Mouse (Mus musculus): ENCODE results near the gene Hnrnpl.

Hnrnpl gene

DNA sequence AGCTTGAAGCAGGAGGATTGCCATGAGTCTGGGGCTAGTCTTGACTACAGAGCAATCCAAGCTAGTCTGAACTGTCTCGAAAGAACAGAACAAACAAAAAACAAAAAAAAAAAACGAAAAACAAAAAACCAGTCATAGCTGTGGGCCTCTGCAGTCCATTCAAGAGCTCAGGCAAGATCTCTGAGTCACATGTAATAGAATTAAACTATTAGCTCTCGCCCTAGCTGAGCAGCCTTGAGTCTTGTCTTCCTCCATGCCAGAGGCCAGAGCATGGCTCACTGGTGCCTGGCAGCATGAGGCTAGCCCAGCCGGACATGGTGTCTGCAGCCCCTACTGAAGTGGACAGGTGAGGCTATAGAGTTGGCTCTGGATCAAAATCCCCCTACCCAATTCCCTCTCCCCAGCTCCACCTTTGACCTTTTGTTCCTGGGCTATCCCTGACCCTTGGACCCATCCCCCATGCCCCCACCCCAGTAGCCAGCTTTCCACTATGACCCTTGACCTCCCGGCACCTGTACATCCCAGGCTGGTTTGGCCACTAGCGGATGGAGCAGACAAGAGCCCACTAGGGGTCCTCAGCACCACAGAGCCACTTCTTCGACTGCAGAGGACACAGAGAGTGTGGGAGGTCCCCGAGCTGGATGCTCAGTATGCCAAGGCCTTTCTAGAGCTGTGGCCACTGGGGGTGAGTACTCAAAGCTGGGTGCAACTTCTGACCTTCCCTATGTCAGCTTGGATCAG lies 18.1 kb upstream of the Hnrnpl start:
- DNase-seq = peak; percentile 56 to 71

DNA sequence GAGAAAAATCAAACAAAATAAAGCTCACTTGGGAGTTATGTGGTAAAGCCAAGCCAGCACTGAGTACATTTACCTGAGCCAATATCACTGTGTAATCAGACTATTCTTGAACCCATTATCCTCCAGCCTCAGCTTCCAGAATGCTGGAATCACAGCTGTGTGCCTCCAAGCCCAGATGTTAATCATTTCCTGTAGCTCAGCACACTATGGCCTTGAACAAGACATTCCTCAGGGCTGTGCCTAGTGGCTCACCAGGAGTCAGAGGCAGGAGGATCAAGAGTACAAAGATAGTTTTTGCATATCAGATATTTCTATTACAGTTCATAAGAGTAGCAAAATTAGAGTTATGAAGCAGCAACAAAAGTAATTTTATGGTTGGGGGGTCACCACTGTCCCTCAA lies 16.6 kb upstream of the Hnrnpl start:
- no peak for DNase-seq

DNA sequence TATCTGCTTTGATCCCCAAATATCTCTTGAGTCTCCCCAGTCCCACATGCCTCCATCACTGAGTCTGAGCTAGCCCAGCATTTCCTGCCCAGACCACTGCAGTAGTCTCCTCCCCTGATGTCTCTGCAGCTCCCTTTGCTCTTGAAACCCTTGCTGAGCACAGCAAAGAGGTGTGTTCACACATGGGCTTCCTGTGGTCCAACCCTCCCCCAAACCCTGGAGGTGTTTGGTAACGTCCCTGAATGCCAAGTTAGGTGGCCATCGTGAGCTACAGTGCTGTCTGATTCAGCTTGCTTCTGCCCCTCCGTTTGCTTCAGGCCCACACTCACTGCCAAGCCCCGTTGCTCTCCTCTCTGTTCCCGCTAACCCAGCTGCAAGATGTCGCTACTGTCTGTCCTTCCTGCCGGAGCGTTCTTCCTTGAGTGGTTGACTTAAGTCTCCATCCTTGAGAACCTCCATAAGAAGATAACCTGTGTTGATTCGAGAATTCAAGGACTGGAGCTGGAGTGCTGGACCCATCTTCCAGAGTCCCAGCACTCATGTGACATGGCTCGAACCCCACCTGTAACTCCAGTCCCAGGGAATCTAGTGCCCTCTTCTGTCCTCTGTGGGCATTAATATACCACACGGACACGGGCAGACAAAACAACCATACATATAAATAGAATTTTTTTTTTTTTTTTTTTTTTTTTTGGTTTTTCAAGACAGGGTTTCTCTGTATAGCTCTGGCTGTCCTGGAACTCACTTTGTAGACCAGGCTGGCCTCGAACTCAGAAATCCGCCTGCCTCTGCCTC lies 15.8 kb upstream of the Hnrnpl start:
- no peak for DNase-seq

DNA sequence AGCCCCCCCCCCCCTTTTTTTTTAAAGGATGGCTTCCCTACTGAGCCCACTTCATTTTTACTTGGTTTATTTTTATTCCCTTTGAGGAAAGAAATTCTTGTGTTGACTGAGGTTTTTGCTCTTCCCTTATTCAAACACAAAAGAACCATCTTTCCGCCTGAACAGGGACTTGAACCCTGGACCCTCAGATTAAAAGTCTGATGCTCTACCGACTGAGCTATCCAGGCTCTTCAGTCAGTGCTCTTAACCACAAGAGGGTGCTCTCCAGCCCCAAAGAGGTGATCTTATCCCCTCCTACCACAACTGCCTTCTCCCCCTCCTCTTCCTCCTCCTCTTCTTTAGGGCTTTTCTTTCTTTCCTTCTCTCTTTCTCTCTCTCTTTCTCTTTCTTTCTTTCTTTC lies 14.5 kb upstream of the Hnrnpl start:
- peak in 1 of 2 experiments; percentile 51 for DNase-seq

DNA sequence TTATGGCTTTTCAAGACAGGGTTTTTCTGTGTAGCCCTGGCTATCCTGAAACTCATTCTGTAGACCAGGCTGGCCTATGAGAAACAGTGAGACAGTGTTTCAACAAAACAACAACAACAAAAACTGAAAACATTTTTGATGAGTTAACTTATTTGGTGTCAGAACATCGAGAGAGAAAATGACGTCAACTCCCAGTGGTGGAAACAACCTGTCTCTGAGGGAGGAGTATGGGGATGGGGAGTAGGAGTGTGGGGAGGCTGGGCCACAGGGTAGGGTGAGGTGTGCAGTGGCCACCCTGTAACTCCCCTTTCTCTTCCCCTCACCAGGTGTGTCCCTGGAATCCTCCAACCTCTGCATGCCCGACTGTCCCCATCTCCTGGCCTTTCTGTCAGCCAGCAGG lies 13.8 kb upstream of the Hnrnpl start:
- DNase-seq = no peak

DNA sequence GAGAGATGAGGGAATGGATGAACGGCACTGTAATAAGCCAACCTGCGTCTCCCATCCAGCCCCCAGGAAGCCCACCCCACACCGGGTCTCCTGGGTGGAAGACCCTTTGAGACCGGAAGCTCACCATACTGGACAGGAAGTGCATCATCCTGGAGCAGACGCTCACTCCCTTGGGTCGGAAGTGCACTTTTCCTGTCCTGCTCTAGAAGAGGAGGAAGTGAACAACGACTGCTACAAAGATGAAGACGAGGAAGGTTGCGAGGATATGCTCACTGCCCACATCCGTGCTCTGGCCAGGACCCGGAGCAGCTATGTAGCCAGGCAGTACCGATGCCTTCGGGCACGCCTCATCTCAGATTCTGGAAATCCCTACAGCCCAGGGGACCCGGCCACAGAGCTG lies 12.5 kb upstream of the Hnrnpl start:
- DNase-seq = peak in 1 of 2 experiments; percentile 28

DNA sequence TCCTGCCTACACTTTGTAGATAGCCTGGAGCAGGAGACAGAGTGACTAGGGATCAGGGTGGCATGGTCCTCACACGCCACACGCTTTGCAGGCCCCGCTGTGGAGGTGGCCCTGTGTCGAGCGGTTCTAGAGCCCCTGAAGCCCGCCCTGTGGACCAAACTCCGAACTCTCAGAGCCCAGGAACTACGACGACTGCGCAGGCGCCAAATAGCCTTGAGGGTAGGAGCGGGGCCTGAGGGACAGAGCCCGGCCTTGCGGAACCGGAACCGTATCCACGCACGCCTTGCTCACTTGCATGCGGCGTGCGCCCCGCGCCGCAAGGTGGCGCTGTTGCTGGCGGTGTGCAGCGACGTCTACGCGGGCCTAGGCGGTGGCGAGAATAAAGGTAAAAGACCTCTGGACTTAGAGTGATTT lies 11.8 kb upstream of the Hnrnpl start:
- peak; percentile 88 to 92 for DNase-seq

DNA sequence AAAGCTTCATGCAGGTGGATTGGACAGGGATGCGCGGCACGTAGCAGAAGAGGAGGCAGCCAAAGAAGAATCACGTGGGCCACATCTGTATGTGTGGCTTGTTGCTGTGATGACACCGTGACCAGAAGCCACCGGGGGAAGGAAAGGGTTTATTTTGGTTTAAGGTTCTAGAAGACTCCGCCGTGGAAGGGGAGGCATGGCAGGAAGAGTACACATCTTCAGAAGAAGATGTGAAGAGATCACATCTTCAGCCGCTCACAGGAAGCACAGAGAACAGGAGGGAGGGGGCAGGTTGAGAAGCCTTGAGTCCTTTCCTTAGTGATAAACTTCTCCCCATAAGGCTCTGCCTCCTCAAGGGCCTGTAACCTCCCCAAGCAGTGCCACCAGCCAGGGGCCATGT lies 8.3 kb upstream of the Hnrnpl start:
- DNase-seq = no peak

DNA sequence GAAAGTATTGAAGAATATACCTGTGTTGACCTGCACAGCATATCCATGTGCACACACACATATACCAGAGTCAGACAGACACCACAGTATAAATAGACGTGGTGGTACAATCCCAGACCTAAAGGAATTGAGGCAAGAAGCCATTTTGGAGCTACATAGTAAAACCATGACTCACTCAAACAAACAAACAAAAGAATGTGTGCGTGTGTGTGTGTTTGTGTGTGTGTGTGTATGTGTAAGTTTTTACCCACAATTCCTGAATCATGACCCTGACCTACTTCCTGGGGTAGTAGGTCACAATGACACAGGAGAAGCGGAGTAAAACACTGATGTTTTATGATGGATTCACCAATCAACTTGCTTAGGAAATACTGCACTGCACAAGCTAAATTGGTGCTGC lies 6.9 kb upstream of the Hnrnpl start:
- no peak for DNase-seq

DNA sequence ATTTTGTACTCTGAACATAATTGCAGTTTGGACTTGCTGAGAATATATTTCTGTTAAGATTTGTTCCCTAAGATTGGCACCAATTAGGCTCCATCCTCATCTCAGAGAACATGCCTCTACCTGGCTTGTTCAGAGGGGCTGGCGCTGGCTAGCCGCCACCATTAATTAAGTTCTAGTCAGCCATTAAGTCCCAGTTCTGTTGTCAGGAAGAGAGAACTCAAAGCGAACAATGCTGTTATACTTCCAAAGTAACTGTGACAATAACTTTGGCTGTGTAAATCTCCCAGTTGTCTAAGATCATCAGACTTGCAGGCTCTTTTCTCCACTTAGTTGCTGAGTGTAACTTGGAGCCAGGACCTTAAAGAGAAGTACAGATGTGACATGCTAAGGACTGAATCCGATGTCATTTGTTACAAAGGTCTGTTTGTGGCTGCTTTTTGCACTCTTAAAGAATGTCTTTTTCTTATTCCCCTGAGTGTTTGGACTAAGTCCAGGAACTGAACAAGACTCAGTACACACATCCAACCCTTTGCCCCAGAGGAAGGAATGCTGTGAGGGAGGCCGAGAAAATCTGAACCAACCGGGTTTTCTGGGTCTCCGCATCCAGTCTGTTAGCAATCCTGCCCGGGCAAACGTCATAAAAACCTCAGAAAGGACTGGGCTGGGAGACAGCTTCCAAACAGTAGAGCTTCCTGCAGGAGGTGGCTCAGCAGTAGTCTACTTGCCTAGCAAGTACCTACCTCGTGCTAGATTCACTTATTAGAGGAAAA lies 6.3 kb upstream of the Hnrnpl start:
- DNase-seq = peak; percentile 66 to 81

DNA sequence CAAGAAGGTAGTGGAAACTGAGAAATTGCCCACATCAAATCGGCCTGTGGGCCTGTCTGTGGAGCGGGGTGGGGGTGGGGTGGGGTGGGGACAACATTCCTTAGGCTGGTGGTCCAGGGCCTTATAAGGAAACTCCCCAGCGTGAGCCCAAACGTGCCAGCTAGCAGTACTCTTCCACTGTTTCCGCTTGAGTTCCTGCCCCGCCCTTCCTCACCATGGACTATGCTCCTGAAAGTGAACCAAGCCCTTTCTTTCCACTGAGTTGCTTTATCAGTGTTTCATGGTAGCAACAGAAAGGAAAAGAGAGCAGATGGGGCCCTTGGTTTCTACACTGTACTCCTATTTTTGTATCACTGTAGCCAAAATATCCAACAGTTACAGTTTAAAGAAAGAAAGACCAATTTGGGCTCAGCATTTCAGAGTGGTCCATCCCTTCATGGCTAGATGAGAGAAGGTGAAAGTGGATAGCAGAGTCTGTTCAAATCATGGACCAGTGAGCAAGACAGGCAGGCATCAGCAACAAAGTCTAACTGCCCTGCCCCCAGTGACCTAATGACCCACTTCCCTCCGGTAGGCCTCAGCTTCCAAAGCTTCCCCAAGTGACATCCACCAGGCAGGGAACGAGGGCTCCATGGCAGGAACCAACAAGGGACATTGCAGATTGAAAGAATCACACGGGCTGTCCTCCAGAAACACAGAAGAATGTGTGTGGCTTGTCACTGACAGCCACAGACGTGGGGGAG lies 5.3 kb upstream of the Hnrnpl start:
- DNase-seq = peak; percentile 74 to 86

DNA sequence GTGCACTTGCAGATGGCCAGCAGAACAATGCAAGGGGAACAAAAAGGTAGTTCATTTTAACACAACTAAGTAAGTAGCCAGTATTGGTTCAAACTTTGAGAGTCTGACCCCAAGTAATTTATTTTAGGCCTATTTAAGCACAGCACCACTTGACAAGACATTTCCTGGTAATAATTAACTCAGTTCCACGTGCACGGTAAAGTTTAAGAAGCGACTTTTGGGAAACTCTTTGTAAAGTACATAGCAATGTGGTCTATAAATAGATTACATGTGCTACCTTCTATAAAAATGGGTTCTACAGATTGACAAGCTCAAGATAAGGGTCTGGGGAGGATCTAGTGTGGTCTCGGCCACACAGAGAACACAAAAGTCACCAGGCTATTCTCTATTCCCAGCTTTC lies 4.6 kb upstream of the Hnrnpl start:
- no peak for DNase-seq

DNA sequence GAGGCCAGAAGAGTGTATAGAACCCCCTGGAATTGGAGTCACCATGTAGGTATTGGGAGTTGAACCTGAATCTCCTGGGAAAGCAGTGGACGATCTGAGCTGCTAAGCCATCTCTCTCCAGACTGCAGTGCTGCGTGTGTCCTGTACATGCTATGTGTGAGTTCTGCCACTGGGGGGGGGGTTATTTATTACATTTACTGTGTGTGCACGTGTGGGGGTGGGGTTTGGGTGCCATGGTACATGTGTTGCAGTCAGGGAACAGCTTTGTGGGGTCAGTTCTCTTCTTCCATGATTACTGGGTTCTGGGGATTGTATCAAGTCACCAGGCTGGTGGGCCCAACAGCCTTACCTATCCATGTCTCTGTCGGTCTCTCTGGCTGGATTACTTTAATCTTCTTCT lies 1.5 kb upstream of the Hnrnpl start:
- peak; percentile 44 to 61 for DNase-seq

DNA sequence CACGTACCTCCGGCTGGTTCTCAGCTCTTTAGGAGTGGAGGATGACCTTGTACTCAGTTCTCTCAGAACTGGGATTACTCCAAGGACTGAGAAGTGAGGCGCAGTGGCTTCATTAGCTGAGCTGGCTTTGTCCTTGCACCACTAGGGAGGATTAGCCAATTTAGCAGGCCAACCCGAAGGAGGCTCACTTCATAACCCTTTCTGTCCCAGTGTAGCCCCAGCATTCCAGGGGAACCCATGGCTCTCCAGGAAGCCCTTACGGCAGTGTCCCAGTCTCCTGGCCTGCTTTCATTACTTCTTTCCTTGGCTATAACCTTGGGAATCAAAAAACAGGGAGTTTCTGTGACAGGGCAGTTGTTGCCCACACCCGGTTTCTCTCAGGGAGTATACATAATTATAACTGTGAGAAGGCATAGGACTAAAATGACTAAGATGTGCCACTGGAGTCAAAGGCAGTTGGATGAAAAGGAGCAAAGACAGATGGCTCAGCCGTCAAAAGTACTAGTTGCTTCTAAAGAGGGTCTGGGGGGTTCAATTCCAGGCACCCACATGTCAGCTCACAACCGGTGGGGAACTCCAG lies 610 bp upstream of the Hnrnpl start:
- peak; percentile 39 to 48 for DNase-seq

DNA sequence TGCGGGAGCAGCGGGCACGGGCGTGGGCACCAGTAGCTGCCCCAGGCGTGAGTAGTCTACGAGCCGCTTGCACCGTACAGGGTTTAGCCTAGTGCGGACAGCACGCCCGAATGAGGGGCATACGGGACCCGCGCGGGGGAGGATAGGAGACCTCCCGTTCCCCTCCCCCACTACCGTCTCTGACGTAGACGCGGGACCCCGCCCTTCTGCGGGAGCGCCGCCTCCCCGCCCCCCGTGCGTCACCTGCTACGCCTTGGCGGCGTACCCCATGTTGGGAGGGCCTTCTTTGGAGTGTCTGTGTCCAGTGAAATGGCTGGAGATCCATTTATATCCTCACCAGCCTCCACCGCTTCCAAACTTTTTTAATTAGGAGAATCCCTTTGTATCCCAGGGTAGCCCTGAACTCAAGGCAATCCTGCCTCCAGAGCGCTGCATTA lies 634 bp downstream of the Hnrnpl start:
- peak; percentile 98 for DNase-seq

DNA sequence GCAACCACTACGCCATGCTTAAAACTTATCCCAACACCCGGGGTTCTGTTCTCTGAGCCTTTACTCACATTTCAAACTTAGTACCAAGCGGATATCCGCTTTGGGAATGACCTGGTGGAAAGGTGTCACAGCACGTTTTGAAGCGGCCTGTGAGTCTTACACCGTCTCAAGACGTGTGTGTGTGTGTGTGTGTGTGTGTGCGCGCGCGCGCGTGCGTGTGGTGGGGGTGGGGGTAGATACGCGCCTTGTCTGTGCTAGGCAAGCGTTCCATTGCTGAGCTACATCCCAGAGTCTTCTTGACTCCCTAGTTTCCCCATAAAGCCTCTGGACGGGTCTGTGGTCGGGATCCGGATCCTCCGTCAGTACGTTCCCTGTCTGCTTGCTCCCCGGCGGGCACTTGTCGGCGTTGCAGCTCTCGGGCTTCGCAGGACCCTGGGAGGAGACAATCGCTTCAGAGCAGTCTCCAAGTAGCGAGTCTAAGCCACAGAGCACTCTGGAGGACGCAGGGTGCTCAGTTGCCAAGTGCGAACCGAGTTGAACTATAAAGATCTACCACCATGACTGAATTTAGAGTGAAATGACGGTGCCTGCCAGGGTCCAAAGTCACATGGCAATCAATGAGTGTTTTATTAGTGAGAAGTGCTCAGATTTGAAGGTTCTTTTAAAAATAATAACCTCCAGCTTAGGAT lies 1.2 kb downstream of the Hnrnpl start:
- peak; percentile 76 to 82 for DNase-seq

DNA sequence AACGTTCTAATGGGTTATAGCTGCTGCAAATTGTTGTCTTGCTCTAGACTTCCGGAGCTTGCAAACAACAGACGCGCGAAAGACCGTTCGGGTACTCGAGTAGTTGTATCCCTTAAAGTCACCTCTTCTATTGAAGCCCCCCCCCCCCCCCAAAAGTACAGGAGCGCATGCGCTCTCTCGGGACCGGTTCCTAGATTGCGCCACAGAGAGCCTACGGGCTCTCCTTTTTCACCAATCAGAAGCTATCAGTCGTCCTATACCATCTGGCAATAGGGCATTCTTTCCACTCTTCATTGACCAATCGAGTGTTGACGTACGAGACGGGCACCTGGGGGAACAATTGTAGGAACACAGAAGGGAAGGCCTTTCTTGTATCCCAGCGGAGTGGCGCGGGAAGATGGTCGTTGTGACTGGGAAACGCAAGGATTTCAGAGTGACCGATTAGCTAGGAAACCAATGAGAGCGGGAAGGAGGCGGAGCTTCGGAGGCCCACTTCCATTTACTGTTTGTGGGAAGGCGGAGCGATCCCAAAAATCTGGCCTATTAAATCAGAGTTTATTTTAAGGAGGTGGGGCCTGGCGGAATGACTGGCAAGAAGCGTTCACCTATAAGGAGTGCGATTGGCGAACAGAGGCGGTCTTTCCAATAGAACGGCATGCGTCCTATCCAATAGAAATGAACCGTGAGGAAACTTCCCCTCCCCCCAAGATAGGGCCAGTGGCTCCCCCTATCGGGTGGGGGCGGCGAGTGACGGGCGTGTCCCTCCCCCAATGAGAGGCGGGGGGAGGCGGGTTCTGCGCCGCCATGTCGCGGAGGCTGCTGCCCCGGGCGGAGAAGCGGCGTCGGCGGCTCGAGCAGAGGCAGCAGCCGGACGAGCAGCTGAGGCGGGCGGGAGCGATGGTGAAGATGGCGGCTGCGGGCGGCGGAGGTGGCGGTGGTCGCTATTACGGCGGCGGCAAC lies 2.0 kb downstream of the Hnrnpl start:
- peak; percentile 97 to 99 for DNase-seq

DNA sequence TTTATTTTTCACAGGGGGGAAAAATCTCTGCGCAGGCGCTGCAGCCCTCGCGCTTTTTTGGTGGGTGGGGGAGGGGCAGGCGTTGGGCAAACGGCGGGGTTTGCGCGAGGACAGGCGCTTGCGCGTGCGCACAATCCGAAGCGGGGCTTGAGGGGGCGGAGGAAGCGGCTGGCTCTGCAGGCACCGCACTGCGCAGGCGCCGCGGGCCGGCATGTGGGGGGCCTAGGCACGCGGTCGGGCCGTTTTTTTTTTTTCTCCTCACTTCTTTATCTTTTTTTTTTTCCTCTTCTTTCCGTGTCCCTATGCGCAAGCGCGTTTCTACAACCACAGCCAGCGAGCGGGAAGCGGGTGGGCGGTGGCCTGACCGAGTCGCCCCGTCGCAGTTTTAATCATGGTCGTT lies 2.9 kb downstream of the Hnrnpl start:
- DNase-seq = peak; percentile 97 to 98

DNA sequence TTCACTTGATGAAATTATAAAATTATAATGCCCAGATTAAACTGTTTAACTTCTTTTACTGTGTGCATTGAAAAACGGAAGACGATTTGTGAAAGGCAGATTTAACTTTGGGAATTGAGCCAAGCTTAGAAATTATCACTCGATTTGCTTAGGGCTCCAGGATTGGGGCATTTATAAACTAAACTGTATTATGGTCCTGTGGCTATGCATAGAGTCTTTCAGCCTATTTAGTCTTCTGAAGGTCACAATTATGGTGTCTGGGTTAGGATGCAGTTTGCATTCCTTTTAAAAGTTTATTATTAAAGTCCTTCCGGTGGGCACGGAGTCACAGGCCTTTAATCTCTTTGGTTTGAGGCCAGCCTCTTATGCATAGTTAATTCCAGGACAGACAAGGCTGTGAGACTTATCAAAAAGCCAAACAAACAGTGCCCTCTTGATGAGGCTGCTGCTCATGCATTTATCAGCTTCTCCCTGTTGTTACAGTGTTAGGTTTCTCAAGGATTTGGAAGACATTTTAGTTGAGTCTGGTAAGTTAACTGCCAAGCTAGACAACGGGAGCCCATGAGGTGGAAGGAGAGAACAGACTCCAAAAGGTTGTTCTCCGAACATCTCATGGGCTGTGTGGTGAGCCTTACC lies 3.4 kb downstream of the Hnrnpl start:
- DNase-seq = no peak

DNA sequence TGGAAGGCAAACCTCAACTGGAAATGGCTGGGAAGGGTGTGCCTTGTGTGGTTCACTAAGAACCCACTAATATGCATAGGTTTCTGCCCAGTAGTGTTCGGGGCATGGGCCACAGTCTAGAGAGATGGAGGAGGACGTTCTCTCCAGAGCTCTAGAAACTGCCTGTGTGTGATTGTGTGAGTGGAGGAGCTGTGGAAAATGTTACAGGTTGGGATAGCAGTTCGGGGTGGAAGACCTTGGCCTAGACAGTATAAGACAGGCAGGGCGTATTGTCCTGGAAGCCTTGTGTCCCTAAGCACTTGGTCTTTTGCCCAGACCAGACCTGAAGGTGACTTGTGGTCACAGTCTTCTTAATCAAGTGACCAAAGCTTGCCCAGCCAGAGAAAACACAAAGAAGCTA lies 4.1 kb downstream of the Hnrnpl start:
- no peak for DNase-seq

Measured in kidney, postnatal 4 days (tissue).